Mouse (Mus musculus): Measurements from ENCODE around the gene Edil3.

The Edil3 gene

DNA sequence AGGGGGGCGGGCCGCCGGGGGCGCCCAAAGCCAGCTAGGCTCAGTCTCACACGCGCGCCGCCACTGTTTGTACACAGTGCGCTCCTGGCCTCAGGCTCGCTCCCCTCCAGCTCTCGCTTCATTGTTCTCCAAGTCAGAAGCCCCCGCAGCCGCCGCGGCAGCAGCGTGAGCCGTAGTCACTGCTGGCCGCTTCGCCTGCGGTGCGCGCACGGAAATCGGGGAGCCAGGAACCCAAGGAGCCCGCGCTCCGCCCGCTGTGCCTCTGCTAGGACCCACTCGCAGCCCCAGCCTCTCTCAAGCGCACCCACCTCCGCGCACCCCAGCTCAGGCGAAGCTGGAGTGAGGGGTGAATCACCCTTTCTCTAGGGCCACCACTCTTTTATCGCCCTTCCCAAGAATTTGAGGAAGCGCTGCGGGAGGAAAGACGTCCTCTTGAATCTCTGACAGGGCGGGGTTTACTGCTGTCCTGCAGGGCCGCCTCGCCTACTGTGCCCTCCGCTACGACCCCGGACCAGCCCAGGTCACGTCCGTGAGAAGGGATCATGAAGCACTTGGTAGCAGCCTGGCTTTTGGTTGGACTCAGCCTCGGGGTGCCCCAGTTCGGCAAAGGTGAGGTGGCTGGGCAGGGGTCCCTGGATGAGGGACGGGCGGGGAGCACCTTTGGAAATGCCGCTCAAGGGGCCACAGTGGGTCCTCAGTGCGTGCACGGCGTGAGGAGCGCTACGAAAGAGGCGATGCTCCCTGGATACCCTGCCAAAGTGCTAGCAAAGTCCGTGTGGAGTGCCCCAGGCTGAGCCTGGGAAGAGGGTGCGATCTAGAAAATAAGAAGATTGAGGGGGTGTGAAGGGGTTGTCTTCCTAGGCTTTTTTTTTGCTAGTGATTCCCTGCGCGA, at the start of gene Edil3:
TSS of gene Edil3 (plus strand) at position 33 of the 892 bp plus-strand sequence.
- peak; percentile 72 to 74 for DNase-seq (ENCODE audit: low spot score in 2 of 2)

DNA sequence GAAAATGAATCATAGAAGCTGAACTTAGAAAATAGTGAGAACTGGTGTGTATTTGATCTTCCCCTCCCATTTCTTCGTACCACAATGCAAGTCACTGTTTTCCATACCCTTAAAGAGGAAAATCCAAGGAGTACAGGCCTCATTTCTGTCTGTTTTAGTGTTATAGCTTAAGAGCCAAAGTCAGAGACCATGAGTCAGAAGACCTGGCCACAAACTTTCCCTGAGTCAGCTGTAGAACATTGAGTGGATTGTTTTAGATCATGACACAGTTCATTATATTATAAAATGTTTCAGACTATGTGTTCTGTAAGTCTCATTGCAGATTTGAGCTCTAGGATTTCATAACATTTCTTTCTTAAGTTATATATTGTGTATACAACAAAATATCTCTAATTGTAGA, 22.1 kb upstream of the Edil3 start:
- no peak for DNase-seq (ENCODE audit: low spot score in 2 of 2)

DNA sequence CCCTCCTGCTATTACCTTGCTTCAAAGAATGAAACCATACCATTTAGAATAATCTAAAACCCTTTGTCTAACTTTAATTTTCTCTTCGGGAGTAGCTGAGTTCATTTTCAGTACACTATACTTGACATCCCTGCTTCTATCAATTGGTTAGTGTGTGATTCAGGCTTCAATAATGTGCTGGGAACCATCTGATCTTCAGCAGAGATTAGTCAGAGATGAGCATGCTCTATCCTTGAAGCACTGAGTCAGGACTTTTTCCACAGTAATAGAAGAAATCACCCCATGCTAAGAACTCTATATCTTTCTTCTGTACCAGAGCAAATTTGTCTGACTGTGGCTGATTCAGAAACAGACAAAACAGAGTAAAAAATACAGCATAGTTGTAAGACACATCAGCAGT, 20.3 kb upstream of the Edil3 start:
- DNase-seq (ENCODE audit: low spot score in 2 of 2): no peak

DNA sequence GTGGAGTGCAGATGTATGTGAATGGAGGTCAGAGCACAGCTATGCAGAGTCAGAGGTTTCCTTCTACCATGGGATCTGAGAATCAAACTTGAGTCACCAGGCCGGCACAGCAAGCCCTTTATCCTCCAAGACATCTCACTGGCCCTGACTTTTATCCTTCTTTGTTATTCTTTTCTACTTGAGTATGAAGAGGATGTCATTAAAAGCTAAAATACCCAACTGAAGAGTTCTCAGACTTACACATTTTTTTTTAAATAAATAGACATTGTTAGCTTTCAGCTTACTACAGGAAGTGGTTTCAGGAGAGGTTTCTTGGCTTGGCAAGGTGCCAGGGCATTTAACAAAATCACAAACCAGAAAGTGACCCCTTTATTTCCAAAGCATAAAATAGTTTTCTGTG, 15.4 kb upstream of the Edil3 start:
- DNase-seq (ENCODE audit: low spot score in 2 of 2): no peak

DNA sequence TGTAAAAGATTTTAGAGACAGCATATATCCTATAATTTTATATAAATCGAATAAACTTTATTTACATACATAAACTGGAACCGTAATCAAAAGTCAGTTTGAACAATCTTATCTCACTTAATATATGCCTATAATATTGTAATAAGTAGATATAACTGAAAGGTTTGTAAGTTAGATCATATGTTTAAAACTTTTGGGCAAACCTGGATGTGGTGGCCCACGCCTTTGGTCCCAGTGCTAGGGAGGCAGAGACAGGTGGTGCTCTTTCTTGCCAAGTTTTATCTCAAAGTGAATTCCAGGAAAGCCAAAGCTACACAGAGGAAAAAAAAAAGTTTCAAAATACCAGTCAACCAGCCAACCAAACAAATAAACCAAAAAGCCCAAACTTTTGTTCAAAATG, 15.0 kb upstream of the Edil3 start:
- DNase-seq (ENCODE audit: low spot score in 2 of 2): no peak

DNA sequence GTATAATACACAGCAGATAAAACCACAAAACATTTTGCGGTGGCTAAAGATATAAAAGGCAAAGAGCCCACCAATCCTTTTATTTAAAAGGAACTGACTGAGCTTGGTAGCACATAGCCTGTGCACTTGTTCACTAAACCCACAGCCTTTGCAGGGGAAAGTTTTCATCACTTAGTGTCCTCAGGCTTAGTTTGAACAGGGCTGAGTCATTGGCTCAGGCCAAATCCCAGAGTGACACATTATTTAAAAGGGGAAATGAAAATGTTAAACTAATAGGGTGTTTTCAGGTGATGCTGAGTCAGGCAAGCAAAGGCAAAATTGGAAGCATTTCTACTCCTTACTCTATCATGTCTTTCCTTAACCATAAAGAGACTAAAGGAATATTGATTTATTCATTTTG, 11.2 kb upstream of the Edil3 start:
- no peak for DNase-seq (ENCODE audit: low spot score in 2 of 2)

DNA sequence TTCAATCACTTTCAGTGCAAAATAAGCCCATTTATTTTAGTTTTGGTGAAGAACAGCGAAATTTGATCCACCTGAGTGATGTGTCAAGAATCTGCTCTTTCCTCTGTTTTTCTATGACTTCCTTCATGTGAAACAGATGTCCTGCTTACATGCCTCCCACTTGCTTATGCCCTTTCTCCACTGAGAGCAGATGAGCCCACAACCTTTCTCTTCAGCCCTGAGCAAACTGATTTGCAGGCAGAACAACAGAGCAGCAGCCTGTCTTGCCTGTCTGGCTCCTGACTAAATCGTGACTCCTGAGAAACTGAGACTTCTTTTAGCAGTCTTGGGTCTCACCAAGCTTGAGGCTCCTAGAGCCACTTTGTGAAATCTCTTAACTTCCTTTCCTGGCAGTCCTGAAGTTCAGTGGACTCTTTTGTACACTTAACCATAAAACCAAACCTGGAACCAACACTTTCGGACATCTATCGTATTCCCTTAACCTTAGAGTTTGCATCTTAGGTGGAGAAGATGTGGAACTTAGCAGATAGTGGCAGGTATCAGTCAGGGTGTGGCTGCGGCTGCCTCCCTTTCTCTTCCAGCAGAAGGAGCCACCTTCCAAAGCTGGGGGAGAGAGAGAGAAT, 475 bp upstream of the Edil3 start:
- no peak for DNase-seq (ENCODE audit: low spot score in 2 of 2)

DNA sequence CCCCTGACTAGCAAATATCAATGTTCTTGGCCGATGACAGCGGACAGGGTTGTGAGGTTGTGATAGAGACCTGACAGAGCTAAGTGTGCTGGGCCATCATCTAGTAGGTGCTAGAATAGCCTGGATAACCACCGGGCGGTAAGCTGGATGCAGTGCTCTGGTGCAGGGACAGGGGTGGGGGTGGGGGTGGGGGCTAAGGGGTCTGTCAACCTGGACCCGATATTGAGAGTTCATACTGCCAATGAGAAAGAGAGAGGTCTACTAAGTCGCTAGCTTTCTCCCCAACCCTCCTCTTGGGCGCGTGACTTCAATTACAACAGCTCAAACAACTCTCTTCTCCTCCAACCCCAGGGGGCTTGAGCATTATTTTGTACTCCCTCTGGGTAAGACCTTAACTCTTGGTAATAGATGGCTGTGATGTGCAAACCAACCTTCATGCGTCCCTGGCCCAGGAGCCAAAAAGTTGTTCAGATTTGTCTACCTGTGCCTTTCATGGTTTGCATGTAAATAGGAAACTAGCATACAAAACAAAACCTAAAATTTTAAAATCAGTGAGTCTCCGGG, 1.1 kb downstream of the Edil3 start:
- peak; percentile 27 to 33 for DNase-seq (ENCODE audit: low spot score in 2 of 2)

DNA sequence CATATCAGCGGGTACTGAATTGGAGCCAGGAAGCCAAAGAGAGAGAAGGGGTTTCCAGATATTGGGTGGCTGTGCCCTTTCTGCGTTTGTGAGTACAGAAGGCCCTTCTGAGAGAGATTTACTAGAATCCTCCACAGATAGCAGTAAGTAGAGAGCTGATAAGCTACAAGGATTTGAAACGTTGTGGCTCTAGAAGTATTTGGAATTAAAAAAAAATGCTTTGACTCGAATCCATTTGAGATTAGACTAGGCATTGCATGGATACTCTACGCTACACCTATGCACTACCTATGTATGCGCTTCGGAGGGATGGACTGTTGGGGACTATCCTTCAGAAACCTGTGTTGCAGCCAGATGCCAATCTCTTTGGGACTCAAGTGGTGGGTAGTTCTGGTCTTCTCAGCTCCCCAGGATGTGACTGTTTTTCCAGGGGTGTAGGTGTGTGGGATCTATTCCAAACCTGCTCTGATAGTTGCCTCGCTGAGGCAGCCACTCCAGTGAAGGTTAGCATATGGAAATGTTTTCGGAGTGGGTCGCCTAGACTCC, 1.8 kb downstream of the Edil3 start:
- peak; percentile 22 to 40 for DNase-seq (ENCODE audit: low spot score in 2 of 2)

DNA sequence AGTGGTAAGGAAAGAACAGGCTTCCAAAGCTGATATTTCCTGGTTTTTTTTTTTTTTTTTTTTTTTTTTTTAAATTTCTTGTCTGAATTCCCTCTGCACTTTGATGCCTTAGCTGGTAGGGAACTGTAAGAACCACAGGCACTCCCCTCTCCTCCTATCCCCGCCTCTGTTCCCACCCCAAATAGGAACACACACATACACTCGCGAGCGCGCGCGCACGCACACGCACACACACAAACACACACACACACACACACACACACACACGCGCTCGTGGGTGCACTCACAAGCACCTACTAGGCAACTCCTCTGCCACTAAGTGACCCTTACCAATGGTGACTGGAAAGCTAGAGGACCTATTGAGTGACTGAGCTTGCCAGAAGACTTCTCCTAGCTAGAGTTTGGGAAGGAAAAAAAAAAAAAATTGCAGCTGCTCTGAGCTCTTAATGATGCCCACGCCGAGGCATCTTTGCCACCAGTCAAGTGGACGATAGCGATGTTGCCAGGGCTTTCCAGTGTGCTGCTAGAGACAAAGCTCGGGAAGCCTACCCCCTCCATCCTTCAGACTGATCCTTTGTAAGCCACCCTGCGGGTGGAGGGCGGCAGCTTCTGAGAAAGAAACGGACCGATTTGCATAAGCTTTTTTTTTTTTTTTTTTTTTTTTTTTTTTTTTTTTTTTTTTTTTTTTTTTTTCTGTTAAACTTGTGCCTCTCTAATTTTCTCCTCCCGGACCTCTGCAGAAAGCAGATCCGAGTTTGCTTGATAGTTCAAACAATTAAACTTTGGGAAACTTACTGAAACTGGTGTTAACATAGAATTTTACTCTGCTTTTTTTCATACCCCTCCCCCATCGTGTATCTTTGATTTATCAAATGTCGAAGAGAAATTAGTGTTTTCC, 2.5 kb downstream of the Edil3 start:
- DNase-seq (ENCODE audit: low spot score in 2 of 2): peak; percentile 76 to 79

DNA sequence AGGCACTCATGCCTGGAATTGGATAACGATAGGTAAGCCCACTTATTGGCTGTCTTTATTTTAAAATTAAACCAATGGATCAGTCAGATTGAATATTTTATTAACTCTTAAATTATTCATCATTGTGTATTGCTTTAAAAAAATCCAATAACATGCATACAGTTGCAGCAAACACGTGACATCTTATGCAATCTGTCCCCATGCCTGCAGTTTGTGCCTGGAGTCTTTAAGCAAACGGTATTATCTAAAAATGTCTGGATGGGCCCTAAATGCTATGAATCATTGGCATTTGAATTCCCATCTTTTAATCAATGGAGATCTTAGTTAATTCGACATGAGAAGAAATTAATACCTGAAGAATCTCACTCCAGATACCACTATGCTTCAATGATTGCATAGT, 3.2 kb downstream of the Edil3 start:
- peak in 1 of 2 experiments; percentile 28 for DNase-seq (ENCODE audit: low spot score in 2 of 2)

DNA sequence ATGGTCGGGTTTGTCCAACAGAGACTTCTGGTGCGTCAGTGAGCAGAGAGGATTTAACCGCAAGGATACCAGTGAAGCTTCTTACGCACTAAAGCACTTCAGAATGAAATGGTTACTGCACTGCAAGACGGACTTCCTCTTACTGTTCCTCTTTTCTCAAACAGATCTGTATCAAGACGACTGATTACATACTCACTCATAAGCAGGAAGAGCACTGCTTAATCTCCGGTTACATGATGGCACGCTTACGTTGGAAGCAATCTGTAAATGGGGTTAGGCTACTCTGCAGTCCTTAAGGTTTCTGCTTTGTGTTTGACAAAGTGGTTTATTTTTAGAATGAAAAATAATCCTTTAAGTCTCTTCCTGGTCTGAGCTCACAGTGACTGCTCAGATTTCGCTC, 7.1 kb downstream of the Edil3 start:
- DNase-seq (ENCODE audit: low spot score in 2 of 2): peak in 1 of 2 experiments; percentile 21

DNA sequence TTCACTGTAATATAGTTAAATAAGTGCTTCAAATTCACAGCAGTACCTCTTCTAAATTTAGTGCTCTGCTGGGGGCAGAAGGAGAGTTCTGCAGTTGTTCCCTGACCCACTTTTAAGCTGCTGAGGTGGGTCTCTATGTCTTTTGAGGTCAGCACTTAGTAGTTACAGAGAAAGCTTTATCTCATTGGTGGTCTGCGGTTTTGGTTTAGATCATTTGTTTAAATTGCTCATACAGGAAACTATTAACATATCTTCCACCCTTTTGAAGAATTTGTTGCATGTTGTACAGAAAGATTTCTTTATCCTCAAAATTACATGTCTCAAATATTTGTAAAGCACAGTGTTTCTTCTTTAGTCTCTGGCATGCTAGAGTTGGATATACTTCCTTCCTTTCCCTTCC, 12.5 kb downstream of the Edil3 start:
- DNase-seq (ENCODE audit: low spot score in 2 of 2): no peak

DNA sequence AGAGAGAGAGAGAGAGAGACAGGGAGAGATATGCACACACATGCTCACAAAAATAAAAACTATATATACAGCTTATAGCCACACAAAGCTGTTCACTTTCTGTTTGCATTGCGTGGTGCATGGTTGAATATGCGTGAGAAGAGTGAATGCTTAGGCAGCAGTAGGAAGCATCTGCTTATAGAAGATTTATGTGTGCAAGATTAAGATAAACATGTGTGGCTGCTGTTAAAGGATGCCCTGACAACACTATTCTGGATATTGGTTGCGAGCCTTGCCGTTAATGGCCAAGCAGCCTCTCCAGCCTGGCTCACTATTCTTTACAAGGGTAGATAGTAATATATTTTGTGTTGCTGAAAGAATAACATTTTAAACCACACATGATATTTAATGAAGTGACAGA, 28.5 kb downstream of the Edil3 start:
- no peak for DNase-seq (ENCODE audit: low spot score in 2 of 2)

DNA sequence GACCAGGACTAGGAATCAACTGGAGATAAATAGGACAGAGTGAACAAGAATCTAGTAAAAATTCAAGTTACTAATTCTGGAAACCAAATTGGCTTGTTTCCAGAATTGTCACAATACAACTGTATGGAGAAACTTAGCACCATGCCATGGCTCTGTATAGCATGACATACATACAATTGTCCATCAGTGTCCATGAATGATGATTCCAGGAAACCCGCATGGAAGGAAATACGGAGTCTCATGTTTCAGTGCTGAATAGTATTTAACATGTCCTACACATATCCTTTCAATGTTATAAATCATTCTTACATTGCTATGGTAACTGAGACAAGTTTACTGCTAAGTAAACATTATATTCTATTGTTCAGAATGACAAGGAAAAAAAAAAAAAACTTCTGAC, 58.7 kb downstream of the Edil3 start:
- no peak for DNase-seq (ENCODE audit: low spot score in 2 of 2)

DNA sequence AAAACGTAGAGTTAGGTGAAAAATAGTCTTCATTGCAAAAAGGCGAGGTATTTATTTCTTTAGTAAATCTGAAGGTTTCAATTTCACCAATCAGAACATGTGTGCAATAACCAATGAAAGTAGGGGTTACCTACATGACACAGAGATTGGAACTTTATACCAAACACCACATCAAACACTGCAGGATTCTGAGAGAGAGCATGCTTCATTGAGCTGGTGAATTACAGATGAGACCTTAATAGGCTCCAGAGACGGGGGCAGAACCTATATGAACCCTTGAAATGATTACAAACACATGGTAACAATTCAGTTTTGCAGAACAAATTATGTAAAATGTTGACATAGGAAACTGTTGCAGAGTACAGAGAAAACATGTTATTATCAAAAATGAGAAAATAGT, 69.5 kb downstream of the Edil3 start:
- no peak for DNase-seq (ENCODE audit: low spot score in 2 of 2)

DNA sequence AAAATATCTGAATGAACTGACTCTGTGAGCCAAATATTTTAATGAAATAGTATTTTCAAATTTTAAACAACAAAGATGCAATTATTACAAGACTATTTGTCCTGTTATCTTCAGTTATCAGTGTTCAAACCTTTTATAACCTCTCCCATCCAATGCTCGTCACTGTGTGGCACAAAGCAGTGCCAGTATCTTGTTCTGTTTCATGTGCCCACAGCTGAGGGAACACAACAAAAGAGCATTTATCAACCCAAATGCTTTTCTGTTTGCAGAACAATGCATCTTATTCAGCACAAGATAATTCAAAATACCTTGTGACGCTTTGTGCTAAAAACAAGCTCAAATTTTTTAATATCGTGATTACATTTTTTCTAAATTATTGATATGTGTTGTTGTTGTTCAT, 78.8 kb downstream of the Edil3 start:
- DNase-seq (ENCODE audit: low spot score in 2 of 2): no peak

DNA sequence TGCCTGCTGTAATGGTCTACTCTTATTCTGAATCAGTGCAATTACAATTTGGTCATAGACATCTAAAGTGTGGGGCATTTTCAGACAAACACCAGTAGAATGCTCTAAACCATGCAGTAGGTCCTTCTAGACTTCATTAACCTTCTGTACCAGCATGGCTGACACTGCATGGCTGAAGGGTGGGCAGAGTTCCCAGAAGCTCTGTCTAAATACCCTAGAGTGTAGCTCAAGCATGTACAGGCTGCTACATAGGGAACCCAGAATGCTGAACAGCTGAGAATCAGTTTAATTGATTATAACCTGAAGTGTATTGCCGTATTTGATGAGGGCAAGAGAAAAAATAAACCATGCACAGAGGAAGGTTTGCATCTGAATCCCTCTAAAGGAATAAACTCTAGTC, 86.1 kb downstream of the Edil3 start:
- no peak for DNase-seq (ENCODE audit: low spot score in 2 of 2)

DNA sequence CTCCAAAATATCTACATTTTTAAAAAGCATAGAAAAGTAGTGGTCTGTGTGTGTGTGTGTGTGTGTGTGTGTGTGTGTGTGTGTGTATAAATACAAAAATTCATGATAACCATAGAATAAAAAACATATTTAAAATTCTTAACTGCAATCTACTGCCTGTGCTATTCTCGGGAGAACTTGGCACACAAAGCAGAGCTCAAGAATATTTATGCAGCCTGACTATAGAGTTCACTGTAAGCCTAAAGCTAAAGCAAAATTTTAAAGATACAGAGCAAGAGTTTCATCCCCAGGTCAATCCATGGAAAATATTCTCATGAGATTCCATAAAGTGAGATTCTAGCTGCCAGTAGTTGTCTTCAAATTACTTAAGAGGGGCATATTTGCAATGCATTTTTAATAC, 86.9 kb downstream of the Edil3 start:
- peak; percentile 20 to 34 for DNase-seq (ENCODE audit: low spot score in 2 of 2)

DNA sequence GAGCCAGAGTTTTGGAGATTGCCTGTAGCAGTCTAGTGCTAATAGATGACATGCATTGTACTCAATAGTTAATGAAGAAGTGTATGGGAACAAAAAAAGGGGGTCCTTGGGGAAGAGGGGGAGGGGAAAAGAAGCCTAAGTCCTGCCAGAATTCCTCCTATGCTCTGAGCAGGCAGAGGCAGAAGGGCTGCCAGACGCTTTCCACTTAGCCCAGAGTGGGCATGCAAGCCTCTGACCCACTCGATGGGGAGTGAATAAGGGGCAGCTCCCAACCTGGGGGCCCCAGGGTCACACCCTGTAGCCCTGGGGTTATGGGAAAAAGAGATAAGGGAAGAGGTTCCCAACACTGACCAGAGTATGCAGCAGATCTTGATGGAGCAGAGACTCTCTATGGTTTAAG, 95.2 kb downstream of the Edil3 start:
- DNase-seq (ENCODE audit: low spot score in 2 of 2): no peak

DNA sequence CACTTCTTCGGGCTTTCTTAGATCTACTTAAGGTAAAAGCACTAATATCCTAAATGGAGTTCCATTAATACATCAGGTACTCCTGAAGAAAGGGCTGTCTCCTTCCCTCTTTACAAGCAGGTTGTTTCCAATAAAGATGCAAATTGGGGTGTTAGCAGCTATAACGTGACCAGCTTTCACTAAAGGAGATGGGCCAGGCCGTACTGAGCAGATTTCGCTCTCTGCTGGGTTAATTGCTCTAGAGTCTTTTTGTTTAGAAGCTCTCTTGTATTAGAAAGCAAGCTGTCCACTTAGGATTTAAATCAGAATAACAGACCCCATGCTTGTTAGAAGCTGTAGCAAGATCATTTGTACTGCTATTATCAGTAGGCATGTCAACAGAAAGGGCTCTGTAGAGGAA, 108.4 kb downstream of the Edil3 start:
- DNase-seq (ENCODE audit: low spot score in 2 of 2): no peak

DNA sequence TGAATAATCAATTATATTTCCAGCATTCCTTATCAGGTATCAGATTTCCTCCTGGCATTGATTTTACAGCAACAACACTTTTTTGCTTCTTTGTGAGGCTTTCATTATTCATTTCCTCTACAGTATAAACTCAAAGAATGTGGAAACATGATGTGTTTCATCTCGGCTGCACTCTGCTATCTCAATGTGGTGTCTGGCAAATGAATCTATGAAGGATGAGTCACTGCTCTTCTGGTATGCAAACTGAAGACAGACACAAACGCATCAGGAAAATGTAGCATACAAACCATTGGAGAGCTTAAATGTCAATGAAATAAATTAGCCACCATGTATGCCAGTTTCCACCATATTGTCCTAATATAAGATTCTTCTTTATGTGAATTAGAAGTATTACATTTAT, 117.3 kb downstream of the Edil3 start:
- DNase-seq (ENCODE audit: low spot score in 2 of 2): no peak

Measured in right cerebral cortex, postnatal 10 days (tissue).